Mouse (Mus musculus): ENCODE data around the gene Bahcc1. TPM values are rescaled to one million over a fixed set of nuclear protein-coding genes. Genes with fewer than 3 reads are reported as not detected.

Gene Bahcc1
- polyA plus RNA-seq, 2 experiments = 14.0 to 22.9 TPM

GRCm38 (mm10) chr11:120341661-120342060 lies 108.9 kb downstream of the Bahcc1 start:
- no peaks in the 10 kb centered on the region for H3K9me3 ChIP-seq (ENCODE audit: control insufficient read depth, low read length)
- H3K4me3 ChIP-seq (replicated peaks; ENCODE audit: low read length) = no peak overlapping the region
- no peak for ATAC-seq (ENCODE audit: low FRiP score, low read depth)
- no peak overlapping the region for H3K27ac ChIP-seq (replicated peaks; ENCODE audit: low read depth, low read length)
- WGBS = 94% methylated on average over 4 of the region's 4 CpGs
- no peaks in the 10 kb centered on the region for H3K27me3 ChIP-seq (ENCODE audit: control insufficient read depth, insufficient read depth, low read length)
- H3K4me2 ChIP-seq (replicated peaks; ENCODE audit: low read depth, low read length, severe bottlenecking) = no peak overlapping the region
- peaks cover 3% of the 10 kb centered on the region; the same call in 1 of the 2 replicates for H3K4me1 ChIP-seq (ENCODE audit: control insufficient read depth, insufficient read depth, low read length)
- DNase-seq (ENCODE audit: low spot score) = no peak
- TF ChIP-seq POLR2A (IDR thresholded peaks at IDR 0.05; ENCODE audit: borderline replicate concordance, extremely low read depth, insufficient read depth, insufficient read length) = no peak
- peaks cover 15% of the 10 kb centered on the region for H3K36me3 ChIP-seq (ENCODE audit: control insufficient read depth, insufficient read depth, low read length)
- no peak overlapping the region for H3K9ac ChIP-seq (ENCODE audit: low read depth, low read length, severe bottlenecking)

Small RNAs within 50 kb of the gene (microRNA-seq; reads per million reads assigned to microRNA genes)
- gene Gm47297 = not detected

Other genes starting within 250 kb of the Bahcc1 start
- 14.8 and 19.0 TPM in 2 replicates for gene Aatk, start 185.8 kb upstream of the Bahcc1 start, polyA plus RNA-seq (2012; rRNA removed)
- 5.9 and 8.1 TPM in 2 replicates for gene Aatk, start 185.8 kb upstream of the Bahcc1 start, polyA plus RNA-seq (2014; fragmentation: Nextera tagmentation; extraction: Ambion mirVana)
- 26.6 and 31.7 TPM in 2 replicates for gene Cep131, start 146.1 kb upstream of the Bahcc1 start, polyA plus RNA-seq (2012; rRNA removed)
- 23.3 and 23.8 TPM in 2 replicates for gene Cep131, start 146.1 kb upstream of the Bahcc1 start, polyA plus RNA-seq (2014; fragmentation: Nextera tagmentation; extraction: Ambion mirVana)
- 50.4 and 61.9 TPM in 2 replicates for gene Tepsin, start 134.2 kb upstream of the Bahcc1 start, polyA plus RNA-seq (2012; rRNA removed)
- 14.8 and 17.1 TPM in 2 replicates for gene Tepsin, start 134.2 kb upstream of the Bahcc1 start, polyA plus RNA-seq (2014; fragmentation: Nextera tagmentation; extraction: Ambion mirVana)
- 33.9 and 40.0 TPM in 2 replicates for gene Ndufaf8, start 134.0 kb upstream of the Bahcc1 start, polyA plus RNA-seq (2012; rRNA removed)
- 81.2 and 85.2 TPM in 2 replicates for gene Ndufaf8, start 134.0 kb upstream of the Bahcc1 start, polyA plus RNA-seq (2014; fragmentation: Nextera tagmentation; extraction: Ambion mirVana)
- 92.3 and 134 TPM in 2 replicates for gene Slc38a10, start 81.6 kb upstream of the Bahcc1 start, polyA plus RNA-seq (2012; rRNA removed)
- gene Slc38a10, start 81.6 kb upstream of the Bahcc1 start, polyA plus RNA-seq (2014; fragmentation: Nextera tagmentation; extraction: Ambion mirVana) = 71.9 and 76.1 TPM in 2 replicates
- gene Actg1, start 115.6 kb downstream of the Bahcc1 start, polyA plus RNA-seq (2012; rRNA removed) = 1,359 and 1,631 TPM in 2 replicates
- 2,223 and 2,513 TPM in 2 replicates for gene Actg1, start 115.6 kb downstream of the Bahcc1 start, polyA plus RNA-seq (2014; fragmentation: Nextera tagmentation; extraction: Ambion mirVana)
- gene Fscn2, start 128.6 kb downstream of the Bahcc1 start, polyA plus RNA-seq (2012; rRNA removed) = 0.32 and 0.36 TPM in 2 replicates
- gene Fscn2, start 128.6 kb downstream of the Bahcc1 start, polyA plus RNA-seq (2014; fragmentation: Nextera tagmentation; extraction: Ambion mirVana) = 0.88 and 1.6 TPM in 2 replicates
- 45.0 and 64.7 TPM in 2 replicates for gene Faap100, start 145.8 kb downstream of the Bahcc1 start, polyA plus RNA-seq (2012; rRNA removed)
- 33.9 and 42.0 TPM in 2 replicates for gene Faap100, start 145.8 kb downstream of the Bahcc1 start, polyA plus RNA-seq (2014; fragmentation: Nextera tagmentation; extraction: Ambion mirVana)
- gene Nploc4, start 204.8 kb downstream of the Bahcc1 start, polyA plus RNA-seq (2012; rRNA removed) = 51.5 and 59.2 TPM in 2 replicates
- gene Nploc4, start 204.8 kb downstream of the Bahcc1 start, polyA plus RNA-seq (2014; fragmentation: Nextera tagmentation; extraction: Ambion mirVana) = 38.8 and 41.8 TPM in 2 replicates
- gene Tspan10, start 209.7 kb downstream of the Bahcc1 start, polyA plus RNA-seq (2012; rRNA removed) = 0.20 and 0.23 TPM in 2 replicates
- gene Tspan10, start 209.7 kb downstream of the Bahcc1 start, polyA plus RNA-seq (2014; fragmentation: Nextera tagmentation; extraction: Ambion mirVana) = not detected in 2 replicates
- gene Pde6g, start 220.6 kb downstream of the Bahcc1 start, polyA plus RNA-seq (2012; rRNA removed) = 0.31 and 0.70 TPM in 2 replicates
- not detected in 2 replicates for gene Pde6g, start 220.6 kb downstream of the Bahcc1 start, polyA plus RNA-seq (2014; fragmentation: Nextera tagmentation; extraction: Ambion mirVana)
- 12.3 and 14.7 TPM in 2 replicates for gene Oxld1, start 225.1 kb downstream of the Bahcc1 start, polyA plus RNA-seq (2012; rRNA removed)
- 12.8 and 14.3 TPM in 2 replicates for gene Oxld1, start 225.1 kb downstream of the Bahcc1 start, polyA plus RNA-seq (2014; fragmentation: Nextera tagmentation; extraction: Ambion mirVana)
- 42.1 and 43.0 TPM in 2 replicates for gene Ccdc137, start 225.2 kb downstream of the Bahcc1 start, polyA plus RNA-seq (2012; rRNA removed)
- 29.2 TPM in 2 replicates for gene Ccdc137, start 225.2 kb downstream of the Bahcc1 start, polyA plus RNA-seq (2014; fragmentation: Nextera tagmentation; extraction: Ambion mirVana)
- gene Arl16, start 234.7 kb downstream of the Bahcc1 start, polyA plus RNA-seq (2012; rRNA removed) = 45.2 and 52.7 TPM in 2 replicates
- 48.9 and 49.7 TPM in 2 replicates for gene Arl16, start 234.7 kb downstream of the Bahcc1 start, polyA plus RNA-seq (2014; fragmentation: Nextera tagmentation; extraction: Ambion mirVana)